In genomic region chr11:76309868-76310267, GRCm38 (mm10) we compare ENCODE assay signal across 10 mouse cellular contexts.
DNase-seq lines count a peak whose midpoint lies in the region; ATAC-seq lines count a peak whose summit lies in the region.
"Had no signal": no experiment of that assay in that cellular context is flagged by ENCODE, and none has a peak within 500 bp of the region (broad histone marks: within the 10 kb centered on the region; RNA-seq: fewer than 3 reads in every experiment).

No protein-coding gene starts in this region.

- H3K27ac ChIP-seq in kidney, embryonic 15.5 days: peak overlapping the region; percentile 10; the same call in 1 of the 2 replicates
- peak overlapping the region; percentile 71 for H3K27ac ChIP-seq in embryonic facial prominence, embryonic 12.5 days
- H3K27ac ChIP-seq: heart, embryonic 13.5 days; liver, embryonic 13.5 days had no signal

- DNase-seq in gastrocnemius, adult 18-20 months (ENCODE audit: low spot score): peak; percentile 40
- DNase-seq in gastrocnemius, adult 8-10 months (ENCODE audit: low spot score in 2 of 2): no peak
- no peak for DNase-seq in kidney, postnatal 4 days
- DNase-seq in lung, postnatal 14 days: peak; percentile 40
- DNase-seq in urinary bladder, adult 18-20 months (ENCODE audit: low spot score in 2 of 2): no peak
- DNase-seq in urinary bladder, postnatal 4 days (ENCODE audit: low spot score in 2 of 2): no peak
- DNase-seq: liver, embryonic 13.5 days had no signal

- WGBS in kidney, embryonic 15.5 days: 46% methylated on average over 5 of the region's 5 CpGs
- 21% methylated on average over 5 of the region's 5 CpGs for WGBS in embryonic facial prominence, embryonic 12.5 days

- no peaks in the 10 kb centered on the region for H3K27me3 ChIP-seq in kidney, embryonic 15.5 days
- H3K27me3 ChIP-seq in embryonic facial prominence, embryonic 12.5 days: no peaks in the 10 kb centered on the region
- H3K27me3 ChIP-seq: heart, embryonic 13.5 days; liver, embryonic 13.5 days had no signal

- no peak for ATAC-seq in kidney, embryonic 15.5 days (replicated peaks; ENCODE audit: low FRiP score)
- ATAC-seq in embryonic facial prominence, embryonic 12.5 days (ENCODE audit: insufficient number of reproducible peaks, insufficient read depth, low FRiP score, low TSS enrichment): no peak

- peaks cover 44% of the 10 kb centered on the region for H3K4me1 ChIP-seq in kidney, embryonic 15.5 days
- peaks cover 75% of the 10 kb centered on the region for H3K4me1 ChIP-seq in embryonic facial prominence, embryonic 12.5 days
- H3K4me1 ChIP-seq: liver, embryonic 13.5 days had no signal

- no peaks in the 10 kb centered on the region for H3K36me3 ChIP-seq in kidney, embryonic 15.5 days
- H3K36me3 ChIP-seq in embryonic facial prominence, embryonic 12.5 days: no peaks in the 10 kb centered on the region
- H3K36me3 ChIP-seq: heart, embryonic 13.5 days; liver, embryonic 13.5 days had no signal

- no peak overlapping the region for H3K4me3 ChIP-seq in kidney, embryonic 15.5 days (replicated peaks)
- H3K4me3 ChIP-seq in embryonic facial prominence, embryonic 12.5 days: no peak overlapping the region
- H3K4me3 ChIP-seq: heart, embryonic 13.5 days; liver, embryonic 13.5 days had no signal

- H3K4me2 ChIP-seq in kidney, embryonic 15.5 days: no peak overlapping the region
- no peak overlapping the region for H3K4me2 ChIP-seq in embryonic facial prominence, embryonic 12.5 days (replicated peaks)
- H3K4me2 ChIP-seq: heart, embryonic 13.5 days; liver, embryonic 13.5 days had no signal

- H3K9ac ChIP-seq in kidney, embryonic 15.5 days: no peak overlapping the region
- no peak overlapping the region for H3K9ac ChIP-seq in embryonic facial prominence, embryonic 12.5 days
- H3K9ac ChIP-seq: heart, embryonic 13.5 days; liver, embryonic 13.5 days had no signal

- H3K9me3 ChIP-seq in kidney, embryonic 15.5 days (replicated peaks): no peaks in the 10 kb centered on the region
- no peaks in the 10 kb centered on the region for H3K9me3 ChIP-seq in embryonic facial prominence, embryonic 12.5 days
- H3K9me3 ChIP-seq: heart, embryonic 13.5 days; liver, embryonic 13.5 days had no signal

Comparison
In these comparisons a context has a peak if more than half of its experiments do, and no peak if none do; other contexts are left out.
1. DNase-seq: peak in gastrocnemius, adult 18-20 months (single experiment) and lung, postnatal 14 days (single experiment); none in gastrocnemius, adult 8-10 months (0 of 2), kidney, postnatal 4 days (0 of 2), urinary bladder, adult 18-20 months (0 of 2) and urinary bladder, postnatal 4 days (0 of 2).